Mouse (Mus musculus) heart, embryonic 16.5 days (tissue): ENCODE measurements around the gene Tbl1xr1. TPM values are rescaled to one million over a fixed set of nuclear protein-coding genes. Genes with fewer than 3 reads are reported as not detected.

Source experiments
- ATAC-seq: fragments of 200-750 bp; cut with Nextera tagmentation; replicated peaks from 2 replicates; pipeline ENCODE4 v1.8.0; 2017; ENCODE audit warnings: moderate number of reproducible peaks; ENCODE audit not compliant: insufficient read depth, low FRiP score; ENCODE audit errors: extremely low read depth
- H3K27ac ChIP-seq: fragments of 300-500 bp; sonication (generic); 2 replicates; pipeline ENCODE4 v1.5.1; 2014; ENCODE audit warnings: mild to moderate bottlenecking, low read length, control low read depth, moderate library complexity
- H3K27me3 ChIP-seq: fragments of 300-500 bp; sonication (generic); 2 replicates; pipeline ENCODE4 v1.6.1; 2014; ENCODE audit warnings: low read length, mixed read lengths; ENCODE audit not compliant: control insufficient read depth, insufficient read depth
- H3K36me3 ChIP-seq: fragments of 300-500 bp; sonication (generic); 2 replicates; pipeline ENCODE4 v1.6.1; 2014; ENCODE audit not compliant: control insufficient read depth, insufficient read depth
- H3K4me1 ChIP-seq: fragments of 300-500 bp; sonication (generic); 2 replicates; pipeline ENCODE4 v1.6.1; 2014; ENCODE audit warnings: low read length, mixed read lengths; ENCODE audit not compliant: control insufficient read depth, insufficient read depth
- H3K4me2 ChIP-seq: fragments of 300-500 bp; sonication (generic); 2 replicates; pipeline ENCODE4 v1.6.1; 2014; ENCODE audit warnings: low read depth, mild to moderate bottlenecking, control low read depth, low read length
- H3K4me3 ChIP-seq: fragments of 300-500 bp; sonication (generic); 2 replicates; pipeline ENCODE4 v1.5.1; 2014; ENCODE audit warnings: mild to moderate bottlenecking, control low read depth, low read length
- H3K9ac ChIP-seq: fragments of 300-500 bp; sonication (generic); 2 replicates; pipeline ENCODE4 v1.6.1; 2014; ENCODE audit warnings: low read length, control low read depth
- H3K9me3 ChIP-seq: fragments of 300-500 bp; sonication (generic); replicated peaks from 2 replicates; pipeline ENCODE4 v1.6.1; 2016; ENCODE audit warnings: low read length; ENCODE audit not compliant: control insufficient read depth
- WGBS: fragments of 180-500 bp; shearing (Covaris S2); extraction: QIAGEN DNeasy Blood & Tissue Kit; methylation state at CpG from one replicate; pipeline ENCODE4 v1.1.7; 2014; 5-methylcytosine and 5-hydroxymethylcytosine counted together
- polyA plus RNA-seq: library from polyadenylated mRNA; unstranded; fragments of >200 nt; fragmentation: Nextera tagmentation; extraction: Ambion mirVana; gene quantifications from 2 replicates; pipeline ENCODE4 v1.2.1, GENCODE M21; 2015

Gene Tbl1xr1
- polyA plus RNA-seq, 1 experiment from 2014 or later = 12.9 TPM

- peaks cover under 1% of the 10 kb centered on the region; the same call in 1 of the 2 replicates for H3K9me3 ChIP-seq
- no peak overlapping the region for H3K27ac ChIP-seq
- WGBS = 89% methylated on average over 1 of the region's 1 CpGs
- H3K4me1 ChIP-seq = peaks cover 15% of the 10 kb centered on the region
- no peaks in the 10 kb centered on the region for H3K36me3 ChIP-seq
- no peaks in the 10 kb centered on the region for H3K27me3 ChIP-seq
- no peak overlapping the region for H3K4me3 ChIP-seq
- H3K4me2 ChIP-seq = no peak overlapping the region
- no peak for ATAC-seq
- no peak overlapping the region for H3K9ac ChIP-seq
Measured at GRCm38 (mm10) chr3:22073916-22074315, 2.5 kb upstream of the Tbl1xr1 start.

- 27% methylated on average over 11 of the region's 11 CpGs for WGBS
- peak overlapping the region; percentile 87 for H3K9ac ChIP-seq
- no peaks in the 10 kb centered on the region for H3K9me3 ChIP-seq
- H3K4me2 ChIP-seq = peak overlapping the region; percentile 88
- H3K4me1 ChIP-seq = peaks cover 19% of the 10 kb centered on the region
- ATAC-seq = no peak
- H3K4me3 ChIP-seq = peak overlapping the region; percentile 80
- no peaks in the 10 kb centered on the region for H3K27me3 ChIP-seq
- no peaks in the 10 kb centered on the region for H3K36me3 ChIP-seq
- peak overlapping the region; percentile 91; the same call in 1 of the 2 replicates for H3K27ac ChIP-seq
Measured at GRCm38 (mm10) chr3:22074591-22075294, 1.7 kb upstream of the Tbl1xr1 start.

- peak overlapping the region; percentile 80 for H3K4me3 ChIP-seq
- ATAC-seq = no peak
- peak overlapping the region; percentile 88 for H3K4me2 ChIP-seq
- H3K4me1 ChIP-seq = peaks cover 19% of the 10 kb centered on the region
- WGBS = under 1% methylated on average over 28 of the region's 28 CpGs
- no peaks in the 10 kb centered on the region for H3K36me3 ChIP-seq
- peak overlapping the region; percentile 91 for H3K27ac ChIP-seq
- H3K9me3 ChIP-seq = no peaks in the 10 kb centered on the region
- peak overlapping the region; percentile 87 for H3K9ac ChIP-seq
- H3K27me3 ChIP-seq = no peaks in the 10 kb centered on the region
Measured at GRCm38 (mm10) chr3:22075517-22075886, 950 bp upstream of the Tbl1xr1 start.

GRCm38 (mm10) chr3:22075887-22076560, 428 bp upstream of the Tbl1xr1 start:
- H3K9me3 ChIP-seq = no peaks in the 10 kb centered on the region
- peak overlapping the region; percentile 87 for H3K9ac ChIP-seq
- 1% methylated on average over 56 of the region's 70 CpGs for whole genome bisulfite sequencing
- peak overlapping the region; percentile 91 for H3K27ac ChIP-seq
- peak; percentile 72 for ATAC-seq
- peaks cover 19% of the 10 kb centered on the region for H3K4me1 ChIP-seq
- H3K36me3 ChIP-seq = no peaks in the 10 kb centered on the region
- peak overlapping the region; percentile 88 for H3K4me2 ChIP-seq
- no peaks in the 10 kb centered on the region for H3K27me3 ChIP-seq
- peak overlapping the region; percentile 80 for H3K4me3 ChIP-seq

GRCm38 (mm10) chr3:22076936-22077656, 644 bp downstream of the Tbl1xr1 start:
- no peaks in the 10 kb centered on the region for H3K27me3 ChIP-seq
- peak overlapping the region; percentile 91 for H3K27ac ChIP-seq
- H3K4me3 ChIP-seq = peak overlapping the region; percentile 80
- H3K9me3 ChIP-seq = no peaks in the 10 kb centered on the region
- H3K4me2 ChIP-seq = peak overlapping the region; percentile 66
- peak; percentile 50 for ATAC-seq
- peak overlapping the region; percentile 92 for H3K9ac ChIP-seq
- under 1% methylated on average over 61 of the region's 64 CpGs for WGBS
- H3K4me1 ChIP-seq = peaks cover 19% of the 10 kb centered on the region
- no peaks in the 10 kb centered on the region for H3K36me3 ChIP-seq

- no peak for ATAC-seq
- H3K9me3 ChIP-seq = no peaks in the 10 kb centered on the region
- peaks cover 19% of the 10 kb centered on the region for H3K4me1 ChIP-seq
- peak overlapping the region; percentile 80 for H3K4me3 ChIP-seq
- H3K27me3 ChIP-seq = no peaks in the 10 kb centered on the region
- H3K27ac ChIP-seq = peak overlapping the region; percentile 91
- WGBS = 6% methylated on average over 9 of the region's 9 CpGs
- H3K9ac ChIP-seq = peak overlapping the region; percentile 92
- H3K4me2 ChIP-seq = peak overlapping the region; percentile 66
- H3K36me3 ChIP-seq = no peaks in the 10 kb centered on the region
Measured at GRCm38 (mm10) chr3:22077657-22078475, 1.4 kb downstream of the Tbl1xr1 start.

- 44% methylated on average over 3 of the region's 3 CpGs for WGBS
- peaks cover 19% of the 10 kb centered on the region for H3K4me1 ChIP-seq
- peak overlapping the region; percentile 66 for H3K4me2 ChIP-seq
- no peaks in the 10 kb centered on the region for H3K36me3 ChIP-seq
- H3K27ac ChIP-seq = peak overlapping the region; percentile 11; the same call in 1 of the 2 replicates
- no peak overlapping the region; the same call in 1 of the 2 replicates for H3K9ac ChIP-seq
- H3K4me3 ChIP-seq = peak overlapping the region; percentile 80
- no peaks in the 10 kb centered on the region for H3K9me3 ChIP-seq
- H3K27me3 ChIP-seq = no peaks in the 10 kb centered on the region
- ATAC-seq = no peak
Measured at GRCm38 (mm10) chr3:22078529-22078928, 2.1 kb downstream of the Tbl1xr1 start.

GRCm38 (mm10) chr3:22081869-22082268, 5.4 kb downstream of the Tbl1xr1 start:
- Histone ChIP-seq H3K4me3 (no peak overlapping the region), H3K9me3 (no peaks in the 10 kb centered on the region), H3K27ac (no peak overlapping the region), H3K4me2 (no peak overlapping the region), H3K4me1 (peaks cover 11% of the 10 kb centered on the region), H3K27me3 (no peaks in the 10 kb centered on the region), H3K9ac (no peak overlapping the region), H3K36me3 (no peaks in the 10 kb centered on the region)
- ATAC-seq = no peak
- WGBS = 51% methylated on average over 4 of the region's 4 CpGs
